Mouse (Mus musculus): ENCODE measurements at regions not wholly inside any gene's neighbourhood (a gene's known extent, or its start where the extent isn't known, plus 50 kb on each side); places are given as distances from the start of the nearest gene placed in this dataset.

DNA sequence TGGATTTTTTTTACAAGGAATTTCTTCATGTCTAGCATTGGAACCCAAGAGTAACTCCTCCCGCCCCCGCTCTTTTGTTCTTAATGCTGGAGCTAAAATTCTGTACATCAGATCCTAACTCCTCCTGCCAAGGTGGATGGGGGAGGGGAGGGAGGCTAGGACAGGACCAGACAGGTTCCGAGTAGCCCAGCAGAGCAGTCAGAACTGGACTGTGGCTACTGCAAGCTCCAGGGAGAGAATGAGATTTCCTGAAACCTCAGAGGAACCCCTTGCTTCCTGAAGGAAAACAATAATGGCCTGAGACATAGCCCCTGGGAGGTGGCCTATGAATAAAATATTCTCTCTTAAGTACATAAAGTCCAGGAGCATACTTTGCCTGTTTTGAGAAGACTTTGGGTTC is 653.8 kb downstream of the Zfp706 start:
- TF ChIP-seq CTCF (IDR thresholded peaks at IDR 0.05; ENCODE audit: extremely low read depth, insufficient read length, insufficient replicate concordance, low read depth, low read length) (no peak), POLR2A (IDR thresholded peaks at IDR 0.05; ENCODE audit: low read depth, low read length) (no peak)

Measured in small intestine, adult 2 months (tissue).